Mouse (Mus musculus): ENCODE measurements around the gene Miga1. TPM values are rescaled to one million over a fixed set of nuclear protein-coding genes. Genes with fewer than 3 reads are reported as not detected.

Gene Miga1
- total RNA-seq, 1 experiment, result 28.7 TPM

GRCm38 (mm10) chr3:152294400-152294799 lies 45.8 kb downstream of the Miga1 start:
- in situ Hi-C loops (cut with MboI; ENCODE audit: low sequenced_read_pairs in 2 of 2, unreplicated experiment in 2 of 2), result no loop called here
- no peak for DNase-seq (ENCODE audit: low read depth, low spot score)
- Histone ChIP-seq H3K9ac (ENCODE audit: insufficient read depth, low read depth, low read length, poor library complexity, severe bottlenecking) (no peak overlapping the region), H3K9me3 (ENCODE audit: control insufficient read depth, insufficient read depth, low read depth, low read length) (no peaks in the 10 kb centered on the region), H3K36me3 (ENCODE audit: control insufficient read depth, insufficient read depth, low read length, poor library complexity, severe bottlenecking) (peaks cover 12% of the 10 kb centered on the region), H3K27ac (ENCODE audit: insufficient read depth, low read depth, low read length, poor library complexity, severe bottlenecking) (no peak overlapping the region), H3K4me1 (ENCODE audit: control insufficient read depth in 2 of 2, insufficient read depth in 2 of 2, low read length in 2 of 2, poor library complexity in 1 of 2) (no peaks in the 10 kb centered on the region), H3K4me3 (ENCODE audit: insufficient read depth in 1 of 2, low read depth in 1 of 2, low read length in 2 of 2, poor library complexity in 1 of 2, severe bottlenecking in 1 of 2) (no peak overlapping the region)
- no peak for TF ChIP-seq CHD2 (IDR thresholded peaks at IDR 0.05; ENCODE audit: low read depth, low read length)
- no peak for TF ChIP-seq MAFK (IDR thresholded peaks at IDR 0.05; ENCODE audit: insufficient read depth, low read depth, low read length)
- no peak for TF ChIP-seq ZC3H11A (IDR thresholded peaks at IDR 0.05; ENCODE audit: borderline replicate concordance, low read depth, low read length)

GRCm38 (mm10) chr3:152293530-152294181 lies 46.6 kb downstream of the Miga1 start:
- no peak overlapping the region for H3K4me3 ChIP-seq (ENCODE audit: insufficient read depth in 1 of 2, low read depth in 1 of 2, low read length in 2 of 2, poor library complexity in 1 of 2, severe bottlenecking in 1 of 2)
- H3K27ac ChIP-seq (ENCODE audit: insufficient read depth, low read depth, low read length, poor library complexity, severe bottlenecking), result no peak overlapping the region
- no peak for DNase-seq (ENCODE audit: low read depth, low spot score)
- in situ Hi-C loops (cut with MboI; ENCODE audit: low sequenced_read_pairs in 2 of 2, unreplicated experiment in 2 of 2), result no loop called here
- no peak overlapping the region for H3K9ac ChIP-seq (ENCODE audit: insufficient read depth, low read depth, low read length, poor library complexity, severe bottlenecking)
- no peak for TF ChIP-seq ZC3H11A (IDR thresholded peaks at IDR 0.05; ENCODE audit: borderline replicate concordance, low read depth, low read length)
- TF ChIP-seq MAFK (IDR thresholded peaks at IDR 0.05; ENCODE audit: insufficient read depth, low read depth, low read length), result no peak
- no peak for TF ChIP-seq CHD2 (IDR thresholded peaks at IDR 0.05; ENCODE audit: low read depth, low read length)
- TF ChIP-seq ZNF384 (IDR thresholded peaks at IDR 0.05; ENCODE audit: low read depth, low read length), result no peak
- no peak for TF ChIP-seq HCFC1 (IDR thresholded peaks at IDR 0.05; ENCODE audit: borderline replicate concordance, insufficient read depth, low read length)
- peaks cover 12% of the 10 kb centered on the region for H3K36me3 ChIP-seq (ENCODE audit: control insufficient read depth, insufficient read depth, low read length, poor library complexity, severe bottlenecking)
- no peaks in the 10 kb centered on the region for H3K4me1 ChIP-seq (ENCODE audit: control insufficient read depth in 2 of 2, insufficient read depth in 2 of 2, low read length in 2 of 2, poor library complexity in 1 of 2)
- no peaks in the 10 kb centered on the region for H3K9me3 ChIP-seq (ENCODE audit: control insufficient read depth, insufficient read depth, low read depth, low read length)

GRCm38 (mm10) chr3:152291895-152292294 lies 48.3 kb downstream of the Miga1 start:
- TF ChIP-seq ZC3H11A (IDR thresholded peaks at IDR 0.05; ENCODE audit: borderline replicate concordance, low read depth, low read length), result no peak
- TF ChIP-seq ZNF384 (IDR thresholded peaks at IDR 0.05; ENCODE audit: low read depth, low read length), result no peak
- no peak for TF ChIP-seq HCFC1 (IDR thresholded peaks at IDR 0.05; ENCODE audit: borderline replicate concordance, insufficient read depth, low read length)
- no peak for TF ChIP-seq CHD2 (IDR thresholded peaks at IDR 0.05; ENCODE audit: low read depth, low read length)
- TF ChIP-seq MAFK (IDR thresholded peaks at IDR 0.05; ENCODE audit: insufficient read depth, low read depth, low read length), result no peak
- Histone ChIP-seq H3K36me3 (ENCODE audit: control insufficient read depth, insufficient read depth, low read length, poor library complexity, severe bottlenecking) (peaks cover 21% of the 10 kb centered on the region), H3K9ac (ENCODE audit: insufficient read depth, low read depth, low read length, poor library complexity, severe bottlenecking) (no peak overlapping the region), H3K4me3 (ENCODE audit: insufficient read depth in 1 of 2, low read depth in 1 of 2, low read length in 2 of 2, poor library complexity in 1 of 2, severe bottlenecking in 1 of 2) (no peak overlapping the region), H3K9me3 (ENCODE audit: control insufficient read depth, insufficient read depth, low read depth, low read length) (no peaks in the 10 kb centered on the region), H3K4me1 (ENCODE audit: control insufficient read depth in 2 of 2, insufficient read depth in 2 of 2, low read length in 2 of 2, poor library complexity in 1 of 2) (no peaks in the 10 kb centered on the region), H3K27ac (ENCODE audit: insufficient read depth, low read depth, low read length, poor library complexity, severe bottlenecking) (no peak overlapping the region)
- DNase-seq (ENCODE audit: low read depth, low spot score), result no peak
- in situ Hi-C loops (cut with MboI; ENCODE audit: low sequenced_read_pairs in 2 of 2, unreplicated experiment in 2 of 2), result no loop called here

DNA sequence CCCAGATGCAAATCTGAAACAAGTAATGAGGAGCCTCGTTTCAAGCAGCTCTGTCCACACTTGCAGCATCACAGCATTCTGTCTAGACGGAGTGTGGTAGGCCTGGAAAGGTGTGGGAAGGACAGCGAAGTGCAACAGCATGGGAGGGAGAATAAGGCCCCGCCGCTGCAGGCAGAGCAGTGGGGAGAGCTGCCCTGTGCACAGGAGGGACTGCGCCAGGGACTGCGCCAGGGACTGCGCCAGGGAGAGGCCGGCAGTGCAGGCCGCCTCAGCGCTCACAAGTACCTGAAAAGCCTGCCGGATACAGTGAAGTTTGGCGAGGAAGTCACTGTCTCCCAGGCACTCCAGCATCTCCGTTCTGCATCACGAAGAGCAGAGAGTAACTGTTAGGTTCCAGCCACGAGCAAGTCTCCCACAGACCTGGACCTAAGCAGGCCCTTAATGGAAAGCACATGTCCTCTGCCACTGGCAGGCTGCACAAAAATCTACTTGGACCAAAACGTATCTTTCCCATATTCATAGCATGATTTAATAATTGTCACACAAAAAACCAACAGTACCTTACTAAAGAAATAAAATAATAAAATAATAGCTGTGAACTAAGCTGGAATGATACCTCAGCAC lies 49.9 kb downstream of the Miga1 start:
- peaks cover 18% of the 10 kb centered on the region for H3K36me3 ChIP-seq (ENCODE audit: control insufficient read depth, insufficient read depth, low read length, poor library complexity, severe bottlenecking)
- DNase-seq (ENCODE audit: low read depth, low spot score), result no peak
- no peak for TF ChIP-seq MAFK (IDR thresholded peaks at IDR 0.05; ENCODE audit: insufficient read depth, low read depth, low read length)
- no peak for TF ChIP-seq ZNF384 (IDR thresholded peaks at IDR 0.05; ENCODE audit: low read depth, low read length)
- TF ChIP-seq HCFC1 (IDR thresholded peaks at IDR 0.05; ENCODE audit: borderline replicate concordance, insufficient read depth, low read length), result no peak
- no peak for TF ChIP-seq CHD2 (IDR thresholded peaks at IDR 0.05; ENCODE audit: low read depth, low read length)
- TF ChIP-seq ZC3H11A (IDR thresholded peaks at IDR 0.05; ENCODE audit: borderline replicate concordance, low read depth, low read length), result no peak
- H3K27ac ChIP-seq (ENCODE audit: insufficient read depth, low read depth, low read length, poor library complexity, severe bottlenecking), result no peak overlapping the region
- H3K4me3 ChIP-seq (ENCODE audit: insufficient read depth in 1 of 2, low read depth in 1 of 2, low read length in 2 of 2, poor library complexity in 1 of 2, severe bottlenecking in 1 of 2), result no peak overlapping the region
- no peaks in the 10 kb centered on the region for H3K9me3 ChIP-seq (ENCODE audit: control insufficient read depth, insufficient read depth, low read depth, low read length)
- in situ Hi-C loops (cut with MboI; ENCODE audit: low sequenced_read_pairs in 2 of 2, unreplicated experiment in 2 of 2), result no loop called here
- no peak overlapping the region for H3K9ac ChIP-seq (ENCODE audit: insufficient read depth, low read depth, low read length, poor library complexity, severe bottlenecking)
- no peaks in the 10 kb centered on the region for H3K4me1 ChIP-seq (ENCODE audit: control insufficient read depth in 2 of 2, insufficient read depth in 2 of 2, low read length in 2 of 2, poor library complexity in 1 of 2)

Measured in ES-E14 (cell line).